Mouse (Mus musculus) heart, adult 2 months (tissue): ENCODE results near the gene Med28.

Experiments used
- CTCF ChIP-seq: fragments of 200-600 bp; IDR thresholded peaks from 2 replicates; pipeline ENCODE4 v1.8.1; 2022; ENCODE audit warnings: antibody characterized with exemption, mild to moderate bottlenecking, moderate library complexity
- POLR2A ChIP-seq: fragments of 200-500 bp; IDR thresholded peaks from 2 replicates; pipeline ENCODE4 v1.6.1; 2011; ENCODE audit warnings: mild to moderate bottlenecking, low read depth, low read length, control low read depth; ENCODE audit not compliant: insufficient read depth

DNA sequence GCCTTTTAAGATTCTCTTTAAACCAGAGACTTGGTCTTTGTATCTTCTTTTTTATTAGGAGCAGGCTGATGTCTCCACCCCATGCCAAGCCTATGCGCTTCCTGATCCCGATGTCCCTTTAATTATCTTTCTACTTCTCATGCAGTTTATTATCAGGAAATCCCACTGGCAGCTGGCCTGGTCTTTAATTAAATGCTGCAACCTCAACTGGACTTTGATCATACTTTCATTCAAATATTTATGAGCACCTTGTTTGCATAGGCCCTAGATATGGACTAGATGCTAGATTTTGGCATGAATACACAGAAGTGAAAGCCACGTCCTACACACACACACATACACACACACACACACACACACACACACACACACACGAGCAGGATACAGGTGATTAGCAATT, 28.3 kb upstream of the Med28 start:
- TF ChIP-seq CTCF (no peak), POLR2A (no peak)
